Mouse (Mus musculus) right cerebral cortex, adult 2 months (tissue): ENCODE data around the gene Atxn10.
A peak's percentile ranks its signal among the peaks of the same experiment; 100 is the strongest.

Source experiments
- DNase-seq, 2 experiments: peaks; one replicate each; pipeline ENCODE4 v3.0.0; 2021 to 2022; ENCODE audit warnings: low spot score in 2 of 2

Atxn10 gene

GRCm38 (mm10) chr15:85404739-85405138 is 68.7 kb downstream of the Atxn10 start:
- no peak for DNase-seq

GRCm38 (mm10) chr15:85405567-85405966 is 69.5 kb downstream of the Atxn10 start:
- no peak for DNase-seq

GRCm38 (mm10) chr15:85406846-85407245 is 70.8 kb downstream of the Atxn10 start:
- DNase-seq = no peak

GRCm38 (mm10) chr15:85407342-85407741 is 71.3 kb downstream of the Atxn10 start:
- no peak for DNase-seq

GRCm38 (mm10) chr15:85408790-85409189 is 72.7 kb downstream of the Atxn10 start:
- no peak for DNase-seq

GRCm38 (mm10) chr15:85409245-85409783 is 73.3 kb downstream of the Atxn10 start:
- DNase-seq = no peak

GRCm38 (mm10) chr15:85409836-85410235 is 73.8 kb downstream of the Atxn10 start:
- DNase-seq = no peak

GRCm38 (mm10) chr15:85414620-85415019 is 78.6 kb downstream of the Atxn10 start:
- DNase-seq = no peak

GRCm38 (mm10) chr15:85420686-85421085 is 84.6 kb downstream of the Atxn10 start:
- DNase-seq = no peak

GRCm38 (mm10) chr15:85424197-85424596 is 88.2 kb downstream of the Atxn10 start:
- DNase-seq = no peak

GRCm38 (mm10) chr15:85428140-85428539 is 92.1 kb downstream of the Atxn10 start:
- peak; percentile 60 to 65 for DNase-seq

GRCm38 (mm10) chr15:85442568-85442967 is 106.5 kb downstream of the Atxn10 start:
- no peak for DNase-seq

- no peak for DNase-seq
These were observed 110.6 kb downstream of the Atxn10 start for GRCm38 (mm10) chr15:85446652-85447051.

GRCm38 (mm10) chr15:85456891-85457290 is 120.8 kb downstream of the Atxn10 start:
- DNase-seq = peak in 1 of 2 experiments; percentile 21

GRCm38 (mm10) chr15:85457838-85458237 is 121.8 kb downstream of the Atxn10 start:
- no peak for DNase-seq

- peak in 1 of 2 experiments; percentile 29 for DNase-seq
These were observed 122.6 kb downstream of the Atxn10 start for GRCm38 (mm10) chr15:85458631-85459082.

GRCm38 (mm10) chr15:85461541-85461940 is 125.5 kb downstream of the Atxn10 start:
- no peak for DNase-seq

GRCm38 (mm10) chr15:85462138-85462537 is 126.1 kb downstream of the Atxn10 start:
- DNase-seq = peak; percentile 44 to 45

GRCm38 (mm10) chr15:85463027-85463790 is 127.2 kb downstream of the Atxn10 start:
- no peak for DNase-seq

GRCm38 (mm10) chr15:85464190-85464589 is 128.1 kb downstream of the Atxn10 start:
- no peak for DNase-seq

- no peak for DNase-seq
These were observed 128.9 kb downstream of the Atxn10 start for GRCm38 (mm10) chr15:85464823-85465565.

GRCm38 (mm10) chr15:85466456-85467067 is 130.5 kb downstream of the Atxn10 start:
- peak in 1 of 2 experiments; percentile 28 for DNase-seq
